Mouse (Mus musculus): ENCODE measurements around the gene Gbf1. TPM values are rescaled to one million over a fixed set of nuclear protein-coding genes. Genes with fewer than 3 reads are reported as not detected.

The Gbf1 gene
- polyA plus RNA-seq, 1 experiment = 60.8 TPM

- Histone ChIP-seq H3K27ac (ENCODE audit: insufficient read depth, low read depth, low read length) (no peak overlapping the region), H3K4me3 (ENCODE audit: insufficient read depth, low read depth, low read length) (no peak overlapping the region), H3K27me3 (replicated peaks; ENCODE audit: control insufficient read depth, insufficient read depth, low read length) (no peaks in the 10 kb centered on the region), H3K4me1 (ENCODE audit: control insufficient read depth, insufficient read depth, low read length) (no peaks in the 10 kb centered on the region), H3K36me3 (ENCODE audit: control insufficient read depth, insufficient read depth, low read length) (peaks cover 1% of the 10 kb centered on the region; the same call in 1 of the 2 replicates)
- DNase-seq = no peak
- no peak for TF ChIP-seq POLR2A (IDR thresholded peaks at IDR 0.05; ENCODE audit: low read depth, low read length)
- no peak for TF ChIP-seq CTCF (conservative IDR thresholded peaks at IDR 0.05; ENCODE audit: insufficient read depth, insufficient read length, low read depth, low read length)
- 78% methylated on average over 5 of the region's 5 CpGs for WGBS
These were observed 20.2 kb downstream of the Gbf1 start for GRCm38 (mm10) chr19:46172541-46172940.

- no peak for DNase-seq
- no peaks in the 10 kb centered on the region for H3K27me3 ChIP-seq (replicated peaks; ENCODE audit: control insufficient read depth, insufficient read depth, low read length)
- no peaks in the 10 kb centered on the region for H3K4me1 ChIP-seq (ENCODE audit: control insufficient read depth, insufficient read depth, low read length)
- no peak overlapping the region for H3K27ac ChIP-seq (ENCODE audit: insufficient read depth, low read depth, low read length)
- TF ChIP-seq CTCF (conservative IDR thresholded peaks at IDR 0.05; ENCODE audit: insufficient read depth, insufficient read length, low read depth, low read length) = no peak
- TF ChIP-seq POLR2A (IDR thresholded peaks at IDR 0.05; ENCODE audit: low read depth, low read length) = no peak
- no peak overlapping the region for H3K4me3 ChIP-seq (ENCODE audit: insufficient read depth, low read depth, low read length)
- peaks cover 1% of the 10 kb centered on the region; the same call in 1 of the 2 replicates for H3K36me3 ChIP-seq (ENCODE audit: control insufficient read depth, insufficient read depth, low read length)
These were observed 22.9 kb downstream of the Gbf1 start for GRCm38 (mm10) chr19:46175173-46175572.

- TF ChIP-seq CTCF (conservative IDR thresholded peaks at IDR 0.05; ENCODE audit: insufficient read depth, insufficient read length, low read depth, low read length) = no peak
- TF ChIP-seq POLR2A (IDR thresholded peaks at IDR 0.05; ENCODE audit: low read depth, low read length) = no peak
- H3K27me3 ChIP-seq (replicated peaks; ENCODE audit: control insufficient read depth, insufficient read depth, low read length) = no peaks in the 10 kb centered on the region
- peaks cover 2% of the 10 kb centered on the region; the same call in 1 of the 2 replicates for H3K4me1 ChIP-seq (ENCODE audit: control insufficient read depth, insufficient read depth, low read length)
- no peak overlapping the region for H3K27ac ChIP-seq (ENCODE audit: insufficient read depth, low read depth, low read length)
- H3K36me3 ChIP-seq (ENCODE audit: control insufficient read depth, insufficient read depth, low read length) = peaks cover 1% of the 10 kb centered on the region; the same call in 1 of the 2 replicates
- DNase-seq = no peak
- WGBS = 50% methylated on average over 5 of the region's 5 CpGs
- H3K4me3 ChIP-seq (ENCODE audit: insufficient read depth, low read depth, low read length) = no peak overlapping the region
These were observed 24.7 kb downstream of the Gbf1 start for GRCm38 (mm10) chr19:46177046-46177445.

GRCm38 (mm10) chr19:46180274-46180673 lies 28.0 kb downstream of the Gbf1 start:
- 92% methylated on average over 2 of the region's 2 CpGs for WGBS

GRCm38 (mm10) chr19:46182241-46182640 lies 29.9 kb downstream of the Gbf1 start:
- WGBS = 56% methylated on average over 3 of the region's 3 CpGs
- Histone ChIP-seq H3K4me1 (ENCODE audit: control insufficient read depth, insufficient read depth, low read length) (peaks cover 8% of the 10 kb centered on the region; the same call in 1 of the 2 replicates), H3K27me3 (replicated peaks; ENCODE audit: control insufficient read depth, insufficient read depth, low read length) (no peaks in the 10 kb centered on the region), H3K36me3 (ENCODE audit: control insufficient read depth, insufficient read depth, low read length) (no peaks in the 10 kb centered on the region), H3K4me3 (ENCODE audit: insufficient read depth, low read depth, low read length) (no peak overlapping the region), H3K27ac (ENCODE audit: insufficient read depth, low read depth, low read length) (no peak overlapping the region)
- peak; percentile 87 for DNase-seq
- no peak for TF ChIP-seq CTCF (conservative IDR thresholded peaks at IDR 0.05; ENCODE audit: insufficient read depth, insufficient read length, low read depth, low read length)
- no peak for TF ChIP-seq POLR2A (IDR thresholded peaks at IDR 0.05; ENCODE audit: low read depth, low read length)

More at GRCm38 (mm10) chr19:46180274-46180673, 28.0 kb downstream of the Gbf1 start:
- Histone ChIP-seq H3K4me3 (ENCODE audit: insufficient read depth, low read depth, low read length) (no peak overlapping the region), H3K27ac (ENCODE audit: insufficient read depth, low read depth, low read length) (no peak overlapping the region), H3K36me3 (ENCODE audit: control insufficient read depth, insufficient read depth, low read length) (no peaks in the 10 kb centered on the region), H3K27me3 (replicated peaks; ENCODE audit: control insufficient read depth, insufficient read depth, low read length) (no peaks in the 10 kb centered on the region), H3K4me1 (ENCODE audit: control insufficient read depth, insufficient read depth, low read length) (peaks cover 8% of the 10 kb centered on the region; the same call in 1 of the 2 replicates)
- TF ChIP-seq CTCF (conservative IDR thresholded peaks at IDR 0.05; ENCODE audit: insufficient read depth, insufficient read length, low read depth, low read length) (no peak), POLR2A (IDR thresholded peaks at IDR 0.05; ENCODE audit: low read depth, low read length) (no peak)
- DNase-seq = no peak

GRCm38 (mm10) chr19:46186611-46187010 lies 34.3 kb downstream of the Gbf1 start:
- Histone ChIP-seq H3K4me1 (ENCODE audit: control insufficient read depth, insufficient read depth, low read length) (peaks cover 6% of the 10 kb centered on the region; the same call in 1 of the 2 replicates), H3K4me3 (ENCODE audit: insufficient read depth, low read depth, low read length) (no peak overlapping the region), H3K27ac (ENCODE audit: insufficient read depth, low read depth, low read length) (peak overlapping the region; percentile 28; the same call in 1 of the 2 replicates), H3K36me3 (ENCODE audit: control insufficient read depth, insufficient read depth, low read length) (no peaks in the 10 kb centered on the region), H3K27me3 (replicated peaks; ENCODE audit: control insufficient read depth, insufficient read depth, low read length) (no peaks in the 10 kb centered on the region)
- peak; percentile 20 for DNase-seq
- TF ChIP-seq POLR2A (IDR thresholded peaks at IDR 0.05; ENCODE audit: low read depth, low read length) (no peak), CTCF (conservative IDR thresholded peaks at IDR 0.05; ENCODE audit: insufficient read depth, insufficient read length, low read depth, low read length) (no peak)
- WGBS = 37% methylated on average over 3 of the region's 3 CpGs

- DNase-seq = no peak
- 56% methylated on average over 2 of the region's 2 CpGs for WGBS
These were observed 34.9 kb downstream of the Gbf1 start for GRCm38 (mm10) chr19:46187203-46187602.

More at GRCm38 (mm10) chr19:46187203-46187602, 34.9 kb downstream of the Gbf1 start:
- Histone ChIP-seq H3K36me3 (ENCODE audit: control insufficient read depth, insufficient read depth, low read length) (no peaks in the 10 kb centered on the region), H3K4me3 (ENCODE audit: insufficient read depth, low read depth, low read length) (no peak overlapping the region), H3K4me1 (ENCODE audit: control insufficient read depth, insufficient read depth, low read length) (peaks cover 6% of the 10 kb centered on the region; the same call in 1 of the 2 replicates), H3K27ac (ENCODE audit: insufficient read depth, low read depth, low read length) (no peak overlapping the region), H3K27me3 (replicated peaks; ENCODE audit: control insufficient read depth, insufficient read depth, low read length) (no peaks in the 10 kb centered on the region)
- TF ChIP-seq CTCF (conservative IDR thresholded peaks at IDR 0.05; ENCODE audit: insufficient read depth, insufficient read length, low read depth, low read length) (no peak), POLR2A (IDR thresholded peaks at IDR 0.05; ENCODE audit: low read depth, low read length) (no peak)

Measured in kidney, adult 2 months (tissue).